Mouse (Mus musculus) inflammation-experienced regulatory T-cells, adult 6 months (primary cell): ENCODE measurements around the gene Phf19. TPM values are rescaled to one million over a fixed set of nuclear protein-coding genes. Genes with fewer than 3 reads are reported as not detected.
A peak's percentile ranks its signal among the peaks of the same experiment; 100 is the strongest.

Experiments
- ATAC-seq: one replicate; pipeline ENCODE4 v1.8.0; 2017
- polyA plus RNA-seq, 3 experiments: library from polyadenylated mRNA; unstranded; fragments of 100-300 nt; shearing (Covaris generic); gene quantifications; one replicate each; pipeline ENCODE4 v1.2.1; 2017

Phf19 gene
- polyA plus RNA-seq, 3 experiments from 2014 or later = 1.1 to 3.9 (median 1.2) TPM

- no peak for ATAC-seq
Observed at GRCm38 (mm10) chr2:34895503-34896113, 18.2 kb downstream of the Phf19 start.

DNA sequence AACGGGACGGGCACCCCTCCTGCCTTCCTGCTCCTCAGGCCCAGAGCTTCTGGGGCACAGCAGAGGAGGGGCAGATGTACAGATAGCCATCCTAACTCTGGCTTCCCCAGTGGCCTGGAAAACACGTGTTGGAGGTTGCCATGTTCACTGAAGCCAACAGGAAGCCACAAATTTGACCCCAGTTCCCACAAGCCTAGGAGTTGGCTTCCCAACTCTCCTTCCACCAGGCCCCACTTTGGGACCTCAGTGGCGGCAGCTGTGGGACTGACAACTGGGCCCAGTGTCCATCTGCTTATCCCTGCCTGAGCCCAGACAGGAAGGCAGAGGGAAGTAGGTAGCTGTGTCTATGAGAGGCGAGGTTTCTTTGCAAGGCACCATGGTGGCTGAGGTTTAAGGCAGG lies 19.9 kb downstream of the Phf19 start:
- no peak for ATAC-seq

DNA sequence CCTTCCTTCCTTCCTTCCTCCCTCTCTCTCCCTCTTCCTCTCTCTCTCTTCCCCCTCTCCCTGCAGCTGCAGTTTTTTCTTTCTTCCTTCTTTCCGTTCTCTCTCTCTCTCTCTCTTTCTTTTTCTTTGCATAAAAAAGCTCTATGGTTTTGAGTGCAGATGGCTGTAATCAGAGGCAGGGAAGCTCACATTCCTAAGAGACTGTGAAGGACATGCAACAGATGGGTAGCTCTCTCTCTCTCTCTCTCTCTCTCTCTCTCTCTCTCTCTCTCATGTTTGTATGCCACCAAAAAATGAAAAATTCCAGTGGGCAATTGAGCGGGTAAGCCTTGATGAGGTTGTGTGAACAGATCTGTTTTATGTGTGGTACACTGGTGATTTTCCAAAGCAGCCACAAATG lies 29.6 kb downstream of the Phf19 start:
- ATAC-seq = no peak

GRCm38 (mm10) chr2:34883190-34883589 lies 30.6 kb downstream of the Phf19 start:
- no peak for ATAC-seq

DNA sequence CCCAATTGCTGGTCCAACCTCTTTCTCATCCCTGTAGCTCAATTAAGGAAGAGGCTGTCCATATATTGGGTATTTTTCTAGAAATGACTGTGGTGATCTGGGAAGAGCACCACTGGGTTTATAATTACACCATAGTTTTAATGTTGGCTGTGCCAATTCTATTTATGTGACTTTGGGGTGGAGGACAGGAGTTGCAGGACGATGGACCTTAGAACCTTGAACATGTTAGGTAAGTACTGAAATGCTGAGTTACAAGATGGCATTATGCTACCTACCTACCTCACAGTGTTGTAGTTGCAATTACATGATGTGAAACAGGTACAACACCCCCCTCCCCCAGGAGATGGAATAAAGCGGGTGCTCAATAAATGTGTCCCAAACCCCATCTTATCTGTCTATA lies 31.1 kb downstream of the Phf19 start:
- no peak for ATAC-seq

GRCm38 (mm10) chr2:34880054-34880453 lies 33.8 kb downstream of the Phf19 start:
- no peak for ATAC-seq

DNA sequence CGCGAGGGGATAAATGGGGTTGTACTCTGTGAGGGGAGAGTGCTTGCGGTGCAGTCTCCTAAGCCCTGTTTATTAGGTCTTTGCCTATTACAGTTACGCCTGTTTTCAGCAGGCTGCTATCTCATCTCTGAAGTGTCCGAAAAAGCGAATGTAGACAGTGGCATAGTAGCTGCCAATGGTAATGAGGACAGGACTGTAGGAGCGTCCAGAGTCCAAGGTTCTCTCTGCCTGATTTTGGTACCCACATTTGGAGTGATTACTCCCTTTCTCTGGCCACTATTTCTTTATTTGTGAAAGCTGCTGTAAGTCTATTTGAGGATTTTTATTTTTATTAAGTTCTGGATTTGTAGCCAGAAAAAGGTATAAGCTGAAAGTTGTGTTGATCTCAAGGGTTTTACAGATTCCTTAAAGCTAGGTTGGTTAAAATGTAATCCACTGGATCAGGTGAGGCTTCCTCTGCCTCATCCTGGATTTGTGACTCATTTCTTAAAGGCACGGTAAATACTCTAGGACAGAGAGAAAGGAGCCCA lies 38.9 kb downstream of the Phf19 start, which contains the start of gene Psmd5:
Psmd5 (minus strand) TSS at position 153 of the 530 bp plus-strand sequence.
- no peak for ATAC-seq

DNA sequence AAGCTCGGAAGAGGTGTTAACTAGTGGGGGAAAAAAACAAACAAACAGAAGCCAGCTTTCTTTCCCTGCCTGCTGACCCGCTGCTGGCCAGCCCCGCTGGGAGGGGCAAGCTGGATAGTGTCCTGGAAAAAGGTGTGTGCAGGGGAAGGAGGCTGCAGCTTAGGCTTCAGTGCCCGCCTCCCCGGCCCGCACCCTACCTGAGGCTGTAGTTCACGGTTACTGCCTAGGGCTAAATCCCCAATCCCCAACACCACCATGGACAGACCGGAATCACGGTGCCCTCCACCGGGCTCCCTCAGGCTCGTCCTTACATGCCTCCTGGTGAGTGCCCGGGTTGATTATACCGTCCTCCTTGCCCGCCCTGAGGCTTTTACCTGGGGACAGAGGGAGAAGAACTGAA lies 39.6 kb downstream of the Phf19 start, which contains the start of gene Cutal:
Cutal (plus strand) TSS at position 126 of the 400 bp plus-strand sequence.
- ATAC-seq = no peak

GRCm38 (mm10) chr2:34870520-34871474 lies 43.0 kb downstream of the Phf19 start:
- peak; percentile 97 for ATAC-seq

- no peak for ATAC-seq
Observed at GRCm38 (mm10) chr2:34869680-34870079, 44.1 kb downstream of the Phf19 start.

DNA sequence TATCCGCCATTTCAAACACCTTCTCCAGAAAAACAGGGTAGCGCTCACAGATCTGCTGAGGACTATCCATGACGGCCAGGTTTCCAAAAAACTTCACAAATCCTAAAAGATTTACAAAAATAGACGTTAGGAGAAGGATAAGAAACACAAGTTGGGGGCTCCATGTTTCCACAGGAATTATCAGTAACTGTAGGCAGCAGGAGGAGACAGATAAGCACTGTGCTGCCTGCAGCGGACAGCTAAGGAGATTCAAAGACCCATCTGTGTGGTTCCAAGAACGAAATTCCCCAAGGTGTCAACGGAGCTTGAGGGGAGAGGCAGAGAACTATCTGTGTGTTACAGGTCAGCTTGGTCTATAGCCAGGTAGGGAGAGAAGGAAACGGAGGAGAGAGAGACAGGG lies 56.1 kb downstream of the Phf19 start:
- ATAC-seq = no peak

- ATAC-seq = no peak
Observed at GRCm38 (mm10) chr2:34855265-34855664, 58.6 kb downstream of the Phf19 start.

DNA sequence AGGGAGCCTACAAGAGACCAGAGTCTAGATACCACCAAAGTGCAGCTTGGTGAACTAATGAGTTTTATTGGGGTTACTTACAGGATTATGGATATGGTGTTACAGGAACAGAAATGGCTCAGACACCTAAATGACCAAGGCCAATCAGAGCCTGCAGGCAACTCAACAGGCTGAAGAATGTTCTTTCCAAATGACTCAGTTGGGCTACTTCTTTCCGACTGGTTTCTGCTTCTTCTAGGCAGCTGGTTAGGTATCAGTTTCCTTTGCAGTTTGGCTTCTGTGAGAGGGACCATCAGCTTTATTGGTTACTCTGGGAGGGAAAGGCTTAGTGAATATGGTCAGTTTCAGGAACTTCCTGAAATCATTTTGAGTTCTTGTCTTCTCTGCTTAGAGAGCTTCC lies 66.1 kb downstream of the Phf19 start:
- ATAC-seq = no peak

Other genes starting within 250 kb of the Phf19 start
- gene Gapvd1, start 158.8 kb downstream of the Phf19 start, polyA plus RNA-seq = 10 to 100 TPM; 45.5 to 69.9 (median 60.5) TPM
- gene Hspa5, start 142.1 kb downstream of the Phf19 start, polyA plus RNA-seq = 100 to 1,000 TPM; 576 to 769 (median 638) TPM
- 10 to 100 TPM; 53.6 to 62.6 (median 58.1) TPM for gene Rabepk, start 114.1 kb downstream of the Phf19 start, polyA plus RNA-seq
- 10 to 100 TPM; 62.7 to 77.2 (median 72.8) TPM for gene Fbxw2, start 87.7 kb downstream of the Phf19 start, polyA plus RNA-seq
- gene Gm34653, start 81.0 kb downstream of the Phf19 start, polyA plus RNA-seq = not detected
- not detected for gene Cutal, start 39.6 kb downstream of the Phf19 start, polyA plus RNA-seq
- gene Psmd5, start 39.1 kb downstream of the Phf19 start, polyA plus RNA-seq = 10 to 100 TPM; 60.2 to 83.4 (median 72.6) TPM
- 100 to 1,000 TPM; 240 to 310 (median 304) TPM for gene Traf1, start 47.7 kb upstream of the Phf19 start, polyA plus RNA-seq
- under 1 TPM in 2 of 3 experiments, not detected in 1; 0.40 to 0.43 TPM for gene Hc, start 147.4 kb upstream of the Phf19 start, polyA plus RNA-seq
- 1 to 10 TPM in 1 of 3 experiments, under 1 TPM in 2; 0.49 to 1.7 (median 0.63) TPM for gene AI182371, start 187.5 kb upstream of the Phf19 start, polyA plus RNA-seq
- 100 to 1,000 TPM; 157 to 202 (median 161) TPM for gene Cntrl, start 195.5 kb upstream of the Phf19 start, polyA plus RNA-seq